Mouse (Mus musculus): ENCODE data around the gene Gsdma. TPM values are rescaled to one million over a fixed set of nuclear protein-coding genes. Genes with fewer than 3 reads are reported as not detected.

The Gsdma gene
- polyA plus RNA-seq, 1 experiment from 2014 or later, result 79.6 TPM

DNA sequence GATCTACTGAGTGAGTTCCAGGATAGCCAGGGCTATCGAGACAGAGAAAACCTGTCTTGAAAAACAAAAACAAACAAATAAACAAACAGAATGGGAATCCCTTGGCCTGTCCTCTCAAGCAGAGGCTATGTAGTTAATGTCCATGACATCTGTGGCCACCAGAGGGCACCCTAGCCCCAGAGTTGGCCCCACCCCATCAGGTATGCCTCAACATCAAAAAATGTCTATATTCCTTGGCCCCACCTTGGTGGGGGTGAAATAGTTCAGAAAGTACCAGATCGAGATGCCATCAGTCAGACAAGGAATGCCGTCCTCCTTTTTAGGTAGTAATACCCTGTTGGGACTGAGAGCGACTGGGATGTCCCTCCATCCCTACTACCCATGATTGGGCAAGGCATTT lies 35.8 kb downstream of the Gsdma start:
- no peaks in the 10 kb centered on the region for H3K4me1 ChIP-seq (replicated peaks; ENCODE audit: control insufficient read depth, insufficient read depth)
- no peaks in the 10 kb centered on the region for H3K9me3 ChIP-seq (ENCODE audit: control insufficient read depth, low read length)
- no peaks in the 10 kb centered on the region for H3K27me3 ChIP-seq (ENCODE audit: control insufficient read depth, insufficient read depth, low read length)
- TF ChIP-seq EP300 (optimal IDR thresholded peaks at IDR 0.05) (no peak), CTCF (IDR thresholded peaks at IDR 0.05; ENCODE audit: low read depth) (peak; percentile 93)
- no peak overlapping the region for H3K27ac ChIP-seq (replicated peaks)
- peak; percentile 48; the same call in 1 of the 2 replicates for ATAC-seq (ENCODE audit: low FRiP score, low TSS enrichment)
- 26% methylated on average over 4 of the region's 4 CpGs for WGBS
- peaks cover 9% of the 10 kb centered on the region for H3K36me3 ChIP-seq (ENCODE audit: control insufficient read depth, insufficient read depth, low read length)
- peak; percentile 79 for DNase-seq (ENCODE audit: low spot score)
- H3K4me3 ChIP-seq (ENCODE audit: low read depth, low read length), result no peak overlapping the region
- H3K9ac ChIP-seq (ENCODE audit: low read length), result no peak overlapping the region
- H3K4me2 ChIP-seq (replicated peaks; ENCODE audit: low read depth), result no peak overlapping the region

DNA sequence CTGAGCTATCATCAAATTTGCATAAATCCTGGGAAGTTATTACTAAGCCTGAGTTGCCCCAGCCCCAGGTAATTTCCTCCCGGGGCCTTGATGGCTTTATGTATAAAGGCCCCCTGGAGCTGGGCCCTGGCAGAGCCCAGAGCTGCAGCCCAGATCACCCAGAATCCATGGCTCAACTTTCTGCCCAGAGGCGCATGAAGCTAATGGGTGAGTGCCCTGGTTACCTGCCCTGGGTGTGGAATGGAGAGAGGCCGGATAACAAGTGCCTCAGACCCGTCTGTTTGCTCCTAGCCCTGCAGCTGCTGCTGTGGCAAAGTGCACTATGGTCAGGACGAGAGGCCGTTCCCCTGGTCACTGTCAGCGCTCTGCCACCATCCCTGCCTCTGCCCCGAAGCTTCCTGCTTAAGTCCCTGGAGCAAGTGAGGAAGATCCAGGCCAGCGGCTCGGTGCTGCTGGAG lies 37.1 kb downstream of the Gsdma start, which contains the start of gene Csf3:
Gene Csf3, plus strand, starts transcription at position 51 of the 458 bp plus-strand sequence.
- Histone ChIP-seq H3K4me3 (ENCODE audit: low read depth, low read length) (no peak within 1 kb of the TSS), H3K27me3 (ENCODE audit: control insufficient read depth, insufficient read depth, low read length) (no peaks in the 10 kb centered on the region), H3K9ac (ENCODE audit: low read length) (no peak within 1 kb of the TSS), H3K36me3 (ENCODE audit: control insufficient read depth, insufficient read depth, low read length) (no peaks in the 10 kb centered on the region; the same call in 1 of the 2 replicates), H3K4me1 (replicated peaks; ENCODE audit: control insufficient read depth, insufficient read depth) (no peaks in the 10 kb centered on the region), H3K9me3 (ENCODE audit: control insufficient read depth, low read length) (no peaks in the 10 kb centered on the region), H3K4me2 (replicated peaks; ENCODE audit: low read depth) (no peak within 1 kb of the TSS), H3K27ac (replicated peaks) (no peak within 1 kb of the TSS)
- 45% methylated on average over 10 of the region's 10 CpGs for WGBS
- ATAC-seq (ENCODE audit: low FRiP score, low TSS enrichment), result no peak
- peak; percentile 47 for DNase-seq (ENCODE audit: low spot score)
- no peak for TF ChIP-seq CTCF (IDR thresholded peaks at IDR 0.05; ENCODE audit: low read depth)
- no peak for TF ChIP-seq EP300 (optimal IDR thresholded peaks at IDR 0.05)

DNA sequence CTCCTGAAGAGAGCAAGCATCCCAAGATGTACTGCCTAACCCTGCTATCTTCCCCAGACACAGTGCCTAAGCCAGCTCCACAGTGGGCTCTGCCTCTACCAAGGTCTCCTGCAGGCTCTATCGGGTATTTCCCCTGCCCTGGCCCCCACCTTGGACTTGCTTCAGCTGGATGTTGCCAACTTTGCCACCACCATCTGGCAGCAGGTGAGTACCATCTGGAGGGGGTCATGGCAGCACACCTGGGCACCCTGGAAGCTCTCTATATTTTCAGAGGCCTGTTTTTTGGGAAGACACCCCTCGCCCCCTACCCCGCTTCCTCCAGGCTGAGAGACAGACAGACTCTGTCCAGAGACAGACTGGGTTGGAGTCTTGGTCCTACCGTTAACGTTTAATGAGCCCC lies 38.2 kb downstream of the Gsdma start:
- no peak overlapping the region for H3K4me3 ChIP-seq (ENCODE audit: low read depth, low read length)
- no peaks in the 10 kb centered on the region for H3K9me3 ChIP-seq (ENCODE audit: control insufficient read depth, low read length)
- no peaks in the 10 kb centered on the region for H3K27me3 ChIP-seq (ENCODE audit: control insufficient read depth, insufficient read depth, low read length)
- no peaks in the 10 kb centered on the region for H3K4me1 ChIP-seq (replicated peaks; ENCODE audit: control insufficient read depth, insufficient read depth)
- no peak overlapping the region for H3K27ac ChIP-seq (replicated peaks)
- H3K36me3 ChIP-seq (ENCODE audit: control insufficient read depth, insufficient read depth, low read length), result peaks cover 4% of the 10 kb centered on the region; the same call in 1 of the 2 replicates
- DNase-seq (ENCODE audit: low spot score), result no peak
- 66% methylated on average over 5 of the region's 5 CpGs for WGBS
- TF ChIP-seq EP300 (optimal IDR thresholded peaks at IDR 0.05), result no peak
- no peak for TF ChIP-seq CTCF (IDR thresholded peaks at IDR 0.05; ENCODE audit: low read depth)
- ATAC-seq (ENCODE audit: low FRiP score, low TSS enrichment), result no peak
- H3K4me2 ChIP-seq (replicated peaks; ENCODE audit: low read depth), result no peak overlapping the region
- H3K9ac ChIP-seq (ENCODE audit: low read length), result no peak overlapping the region

DNA sequence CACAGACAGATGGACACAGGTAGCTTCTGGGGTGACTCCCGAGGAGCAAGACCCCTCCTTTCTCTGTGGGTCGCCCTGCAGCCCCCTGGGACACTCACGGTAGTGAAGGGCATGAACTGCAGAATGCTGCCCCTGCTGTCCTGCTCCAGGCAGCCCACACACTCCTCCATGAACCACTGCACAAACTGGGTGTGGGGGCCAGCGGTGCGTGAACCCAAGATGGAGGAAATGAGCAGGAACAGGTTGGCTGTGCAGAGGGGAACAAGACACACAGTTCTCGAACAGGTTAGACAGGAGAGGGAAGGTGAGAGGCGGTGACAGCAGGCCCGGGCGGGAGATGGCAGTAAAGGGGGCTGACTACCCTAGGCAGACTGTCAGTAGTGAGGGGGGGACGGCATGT lies 40.9 kb downstream of the Gsdma start:
- Histone ChIP-seq H3K4me2 (replicated peaks; ENCODE audit: low read depth) (no peak overlapping the region), H3K9ac (ENCODE audit: low read length) (no peak overlapping the region), H3K36me3 (ENCODE audit: control insufficient read depth, insufficient read depth, low read length) (peaks cover 7% of the 10 kb centered on the region; the same call in 1 of the 2 replicates), H3K27me3 (ENCODE audit: control insufficient read depth, insufficient read depth, low read length) (no peaks in the 10 kb centered on the region), H3K9me3 (ENCODE audit: control insufficient read depth, low read length) (no peaks in the 10 kb centered on the region), H3K27ac (replicated peaks) (no peak overlapping the region), H3K4me1 (replicated peaks; ENCODE audit: control insufficient read depth, insufficient read depth) (0 out of 2 replicates have a peak, but pooled peaks cover under 1% of the 10 kb centered on the region), H3K4me3 (ENCODE audit: low read depth, low read length) (no peak overlapping the region)
- ATAC-seq (ENCODE audit: low FRiP score, low TSS enrichment) (no peak), DNase-seq (ENCODE audit: low spot score) (no peak)
- TF ChIP-seq CTCF (IDR thresholded peaks at IDR 0.05; ENCODE audit: low read depth) (no peak), EP300 (optimal IDR thresholded peaks at IDR 0.05) (no peak)
- WGBS, result 89% methylated on average over 10 of the region's 10 CpGs

DNA sequence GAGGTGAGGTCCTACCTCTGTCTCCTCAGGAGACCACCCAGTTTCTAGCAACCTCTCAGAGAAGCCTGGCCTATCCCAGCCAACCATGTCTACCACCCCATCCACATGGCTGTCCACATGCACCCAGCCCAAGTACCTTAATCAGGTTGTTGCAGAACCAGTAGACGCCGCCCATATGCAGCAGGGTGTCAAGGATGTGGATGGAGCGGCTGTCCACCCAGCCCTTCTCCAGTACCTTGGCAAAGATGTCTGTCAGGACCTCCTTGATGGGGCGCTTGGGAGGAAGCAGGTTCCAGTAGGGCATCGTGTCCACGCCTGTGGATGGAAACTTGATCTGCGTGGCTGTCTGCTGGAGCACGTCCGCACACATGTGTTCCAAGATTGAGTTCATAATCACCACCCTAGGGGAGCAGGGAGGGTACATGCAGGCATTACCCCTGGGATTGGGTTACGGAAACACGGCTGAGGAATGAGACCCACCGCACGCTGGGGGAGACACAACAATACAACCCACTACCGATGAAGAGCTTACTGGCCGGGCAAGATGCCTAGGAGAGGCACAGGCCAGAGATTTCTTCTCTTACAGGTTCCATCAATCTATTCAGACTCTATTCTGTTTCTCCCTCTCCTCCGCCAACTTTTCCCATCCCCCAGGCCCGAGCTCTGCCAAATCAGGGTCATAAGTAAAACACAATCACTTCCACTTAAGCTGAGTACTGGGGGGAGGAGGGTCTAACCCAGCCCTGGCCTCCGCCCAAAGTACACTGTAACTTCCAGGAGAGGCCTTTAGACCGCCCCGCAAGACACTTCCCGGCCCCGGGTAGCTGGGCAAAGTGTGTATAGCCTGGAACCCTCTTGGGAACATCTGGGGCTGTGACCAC lies 43.5 kb downstream of the Gsdma start:
- no peaks in the 10 kb centered on the region for H3K27me3 ChIP-seq (ENCODE audit: control insufficient read depth, insufficient read depth, low read length)
- peaks cover 7% of the 10 kb centered on the region; the same call in 1 of the 2 replicates for H3K36me3 ChIP-seq (ENCODE audit: control insufficient read depth, insufficient read depth, low read length)
- peak; percentile 70 for DNase-seq (ENCODE audit: low spot score)
- H3K4me2 ChIP-seq (replicated peaks; ENCODE audit: low read depth), result no peak overlapping the region; the same call in 1 of the 2 replicates
- H3K4me1 ChIP-seq (replicated peaks; ENCODE audit: control insufficient read depth, insufficient read depth), result 0 out of 2 replicates have a peak, but pooled peaks cover 3% of the 10 kb centered on the region
- WGBS, result 66% methylated on average over 22 of the region's 22 CpGs
- no peaks in the 10 kb centered on the region for H3K9me3 ChIP-seq (ENCODE audit: control insufficient read depth, low read length)
- no peak overlapping the region for H3K9ac ChIP-seq (ENCODE audit: low read length)
- peak overlapping the region; percentile 83 for H3K27ac ChIP-seq (replicated peaks)
- no peak for TF ChIP-seq CTCF (IDR thresholded peaks at IDR 0.05; ENCODE audit: low read depth)
- TF ChIP-seq EP300 (optimal IDR thresholded peaks at IDR 0.05), result no peak
- H3K4me3 ChIP-seq (ENCODE audit: low read depth, low read length), result no peak overlapping the region
- ATAC-seq (ENCODE audit: low FRiP score, low TSS enrichment), result peak; percentile 38
